12 mouse cellular contexts compared by ENCODE assay signal in genomic region chr10:43634371-43635080, GRCm38 (mm10). TPM values are rescaled to one million over a fixed set of nuclear protein-coding genes. Genes with fewer than 3 reads are reported as not detected.
DNase-seq lines count a peak whose midpoint lies in the region; ATAC-seq lines count a peak whose summit lies in the region.
"Had no signal": no experiment of that assay in that cellular context is flagged by ENCODE, and none has a peak within 500 bp of the region (broad histone marks: within the 10 kb centered on the region; RNA-seq: fewer than 3 reads in every experiment).

No protein-coding gene starts in this region.

- peaks cover 2% of the 10 kb centered on the region; the same call in 1 of the 2 replicates for H3K4me1 ChIP-seq in neural tube, embryonic 14.5 days (ENCODE audit: control insufficient read depth, insufficient read depth, low read length)
- H3K4me1 ChIP-seq: heart, embryonic 15.5 days had no signal

- no peak overlapping the region for H3K4me2 ChIP-seq in neural tube, embryonic 14.5 days (ENCODE audit: low read depth, low read length)
- H3K4me2 ChIP-seq: heart, embryonic 15.5 days had no signal

- H3K4me3 ChIP-seq in neural tube, embryonic 14.5 days (ENCODE audit: low read depth, low read length): no peak overlapping the region
- H3K4me3 ChIP-seq: gastrocnemius, adult 2 months; heart, embryonic 15.5 days; left cerebral cortex, adult 2 months had no signal

- peak; percentile 85 for ATAC-seq in neural tube, embryonic 14.5 days (ENCODE audit: low read depth)
- ATAC-seq: inflammation-experienced regulatory T-cells, adult 6 months had no signal

- peak; percentile 12 for DNase-seq in ovary, postnatal 36 days (ENCODE audit: low spot score)
- no peak for DNase-seq in ovary, postnatal 10 days (ENCODE audit: low spot score)
- peak; percentile 84 for DNase-seq in kidney, adult 11 months
- peak; percentile 79 to 82 for DNase-seq in kidney, postnatal 36 days
- DNase-seq in cerebellum, postnatal 14 days: no peak
- DNase-seq in right cerebral cortex, postnatal 10 days (ENCODE audit: low spot score in 2 of 2): no peak
- DNase-seq: gastrocnemius, adult 2 months; right cerebral cortex, postnatal 14 days had no signal

- 39% methylated on average over 10 of the region's 10 CpGs for WGBS in neural tube, embryonic 14.5 days

- H3K9ac ChIP-seq in neural tube, embryonic 14.5 days (replicated peaks; ENCODE audit: low read depth, low read length): no peak overlapping the region
- H3K9ac ChIP-seq: heart, embryonic 15.5 days had no signal

- no peaks in the 10 kb centered on the region for H3K36me3 ChIP-seq in neural tube, embryonic 14.5 days (ENCODE audit: control insufficient read depth, insufficient read depth, low read length)
- H3K36me3 ChIP-seq: heart, embryonic 15.5 days had no signal

- H3K27me3 ChIP-seq in neural tube, embryonic 14.5 days (ENCODE audit: control insufficient read depth, insufficient read depth, low read length): no peaks in the 10 kb centered on the region
- H3K27me3 ChIP-seq: heart, embryonic 15.5 days had no signal

- no peaks in the 10 kb centered on the region for H3K9me3 ChIP-seq in neural tube, embryonic 14.5 days (ENCODE audit: control insufficient read depth, low read length)
- H3K9me3 ChIP-seq: heart, embryonic 15.5 days had no signal

- peak overlapping the region; percentile 55 for H3K27ac ChIP-seq in neural tube, embryonic 14.5 days (ENCODE audit: low read depth, low read length)
- H3K27ac ChIP-seq: gastrocnemius, adult 2 months; heart, embryonic 15.5 days; left cerebral cortex, adult 2 months had no signal

RNA-seq across cellular contexts. Expression of gene Cd24a, which starts 56.4 kb away (rescaled TPM):
- 1,170 and 1,195 TPM in 2 replicates for polyA plus RNA-seq in neural tube, embryonic 14.5 days (2014; fragmentation: Nextera tagmentation; extraction: Ambion mirVana)

Comparison
In these comparisons a context has a peak if more than half of its experiments do, and no peak if none do; other contexts are left out.
1. DNase-seq: peak in ovary, postnatal 36 days (single experiment), kidney, adult 11 months (single experiment) and kidney, postnatal 36 days (2 of 2); none in ovary, postnatal 10 days (single experiment), cerebellum, postnatal 14 days (0 of 2) and right cerebral cortex, postnatal 10 days (0 of 2).